Mouse (Mus musculus) MEL (cell line): Measurements from ENCODE around the gene Ywhaq.

Experiments used
- CTCF ChIP-seq, 3 experiments: IDR thresholded peaks in 2 of 3; conservative IDR thresholded peaks in 1 of 3; 2 replicates each; pipeline ENCODE4 v1.5.1; 2011 to 2012; ENCODE audit warnings: low read length in 3 of 3, low read depth in 2 of 3, mild to moderate bottlenecking in 2 of 3, improper control_type of control experiment in 1 of 3, inconsistent platforms in 1 of 3, mixed read lengths in 1 of 3, moderate library complexity in 1 of 3; ENCODE audit not compliant: control insufficient read depth in 1 of 3, insufficient read depth in 1 of 3, poor library complexity in 1 of 3, severe bottlenecking in 1 of 3
- EP300 ChIP-seq, 2 experiments: IDR thresholded peaks; 2 replicates each; pipeline ENCODE4 v1.6.1; 2011; ENCODE audit warnings: improper control_type of control experiment in 2 of 2, low read length in 2 of 2, low read depth in 1 of 2, mild to moderate bottlenecking in 1 of 2

DNA sequence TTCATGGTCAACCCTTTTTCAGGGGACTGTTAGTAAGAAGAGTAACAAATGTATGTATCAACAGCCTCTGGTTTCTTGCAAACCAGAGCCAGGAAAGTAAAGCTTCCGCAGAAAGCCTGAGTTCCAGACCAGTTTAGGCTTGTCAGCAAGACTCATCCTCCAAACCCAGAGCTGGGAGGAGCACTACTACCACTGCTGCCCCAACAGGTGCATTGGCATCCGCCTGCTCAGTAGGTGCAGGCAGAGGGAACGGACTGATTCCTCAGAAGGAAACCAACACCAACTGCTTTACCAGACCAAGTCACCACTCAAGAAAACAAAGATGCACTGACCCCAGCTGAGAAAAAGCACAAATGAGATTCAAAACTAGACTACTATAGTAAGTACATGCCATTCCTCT lies 54.2 kb downstream of the Ywhaq start:
- TF ChIP-seq CTCF (IDR thresholded peaks at IDR 0.05 in 2 of 3, conservative IDR thresholded peaks at IDR 0.05 in 1 of 3; ENCODE audit: control insufficient read depth in 1 of 3, insufficient read depth in 1 of 3, low read depth in 2 of 3, low read length in 3 of 3, poor library complexity in 1 of 3, severe bottlenecking in 1 of 3) (no peak), EP300 (IDR thresholded peaks at IDR 0.05; ENCODE audit: low read depth in 1 of 2, low read length in 2 of 2) (no peak)
